Mouse (Mus musculus) hindbrain, postnatal 0 days (tissue): ENCODE results near the gene Dnttip2. TPM values are rescaled to one million over a fixed set of nuclear protein-coding genes. Genes with fewer than 3 reads are reported as not detected.
A peak's percentile ranks its signal among the peaks of the same experiment; 100 is the strongest.

Experiments
- ATAC-seq: fragments of 200-750 bp; cut with Nextera tagmentation; 2 replicates; pipeline ENCODE4 v1.8.0; 2017; ENCODE audit warnings: mild to moderate bottlenecking, moderate TSS enrichment, moderate library complexity
- DNase-seq: peaks from one replicate; pipeline ENCODE4 v3.0.0-alpha.2; 2015; ENCODE audit warnings: low spot score
- H3K27ac ChIP-seq: fragments of 300-500 bp; sonication (generic); 2 replicates; pipeline ENCODE4 v1.5.1; 2014; ENCODE audit warnings: mild to moderate bottlenecking
- H3K27me3 ChIP-seq: fragments of 300-500 bp; sonication (generic); 2 replicates; pipeline ENCODE4 v1.6.1; 2014; ENCODE audit warnings: low read length, mixed read lengths; ENCODE audit not compliant: insufficient read depth
- H3K36me3 ChIP-seq: fragments of 300-500 bp; sonication (generic); 2 replicates; pipeline ENCODE4 v1.6.1; 2014; ENCODE audit warnings: low read length, mixed read lengths; ENCODE audit not compliant: insufficient read depth
- H3K4me1 ChIP-seq: fragments of 300-500 bp; sonication (generic); 2 replicates; pipeline ENCODE4 v1.6.1; 2014; ENCODE audit warnings: antibody characterized with exemption, low read length, mixed read lengths; ENCODE audit not compliant: insufficient read depth
- H3K4me2 ChIP-seq: fragments of 300-500 bp; sonication (generic); 2 replicates; pipeline ENCODE4 v1.6.1; 2014; ENCODE audit warnings: low read depth, mild to moderate bottlenecking, low read length, moderate library complexity, mixed read lengths
- H3K4me3 ChIP-seq: fragments of 300-500 bp; sonication (generic); 2 replicates; pipeline ENCODE4 v1.5.1; 2014; ENCODE audit warnings: low read length
- H3K9ac ChIP-seq: fragments of 300-500 bp; sonication (generic); replicated peaks from 2 replicates; pipeline ENCODE4 v1.6.1; 2014; ENCODE audit warnings: mild to moderate bottlenecking, low read length, moderate library complexity, mixed read lengths
- H3K9me3 ChIP-seq: fragments of 300-500 bp; sonication (generic); 2 replicates; pipeline ENCODE4 v1.6.1; 2016; ENCODE audit warnings: low read length, mixed read lengths
- CTCF ChIP-seq: IDR thresholded peaks from 2 replicates; pipeline ENCODE4 v1.5.1; 2016; ENCODE audit warnings: antibody characterized with exemption, control low read depth, low read depth
- WGBS: fragments of 180-500 bp; shearing (Covaris S2); extraction: QIAGEN DNeasy Blood & Tissue Kit; methylation state at CpG from one replicate; pipeline ENCODE4 v1.1.7; 2014; 5-methylcytosine and 5-hydroxymethylcytosine counted together
- polyA plus RNA-seq: library from polyadenylated mRNA; unstranded; fragments of >200 nt; fragmentation: Nextera tagmentation; extraction: Ambion mirVana; gene quantifications from 2 replicates; pipeline ENCODE4 v1.2.1, GENCODE M21; 2015
- total RNA-seq: library from RNA; depleted of rRNA; stranded (reverse); fragments of >200 nt; gene quantifications from 2 replicates; pipeline ENCODE4 v1.2.3, GENCODE M21; 2014

Gene Dnttip2
- total and polyA plus RNA-seq, 2 experiments from 2014 or later = 9.9 to 43.7 TPM

- Histone ChIP-seq H3K4me2 (no peak overlapping the region), H3K36me3 (no peaks in the 10 kb centered on the region), H3K9ac (no peak overlapping the region), H3K4me1 (no peaks in the 10 kb centered on the region), H3K27me3 (no peaks in the 10 kb centered on the region), H3K4me3 (no peak overlapping the region), H3K27ac (no peak overlapping the region), H3K9me3 (no peaks in the 10 kb centered on the region)
- 83% methylated on average over 10 of the region's 10 CpGs for WGBS
- DNase-seq (no peak), ATAC-seq (no peak)
- TF ChIP-seq CTCF = no peak
These were observed 38.9 kb downstream of the Dnttip2 start for GRCm38 (mm10) chr3:122312936-122313629.

GRCm38 (mm10) chr3:122313936-122314335 is 39.7 kb downstream of the Dnttip2 start:
- H3K9me3 ChIP-seq = no peaks in the 10 kb centered on the region
- no peak for ATAC-seq
- H3K27me3 ChIP-seq = no peaks in the 10 kb centered on the region
- no peak for DNase-seq
- H3K27ac ChIP-seq = no peak overlapping the region
- H3K4me2 ChIP-seq = no peak overlapping the region
- WGBS = 54% methylated on average over 7 of the region's 7 CpGs
- H3K4me1 ChIP-seq = no peaks in the 10 kb centered on the region
- no peaks in the 10 kb centered on the region for H3K36me3 ChIP-seq
- no peak overlapping the region for H3K4me3 ChIP-seq
- no peak overlapping the region for H3K9ac ChIP-seq
- no peak for TF ChIP-seq CTCF

- ATAC-seq = 0 out of 2 replicates have a peak, but pooled peaks have one; percentile 44
These were observed 42.4 kb downstream of the Dnttip2 start for GRCm38 (mm10) chr3:122316621-122317020.

GRCm38 (mm10) chr3:122317339-122317738 is 43.2 kb downstream of the Dnttip2 start:
- no peak for TF ChIP-seq CTCF
- Histone ChIP-seq H3K27ac (no peak overlapping the region), H3K36me3 (no peaks in the 10 kb centered on the region), H3K9me3 (no peaks in the 10 kb centered on the region), H3K4me3 (no peak overlapping the region), H3K4me2 (no peak overlapping the region), H3K27me3 (no peaks in the 10 kb centered on the region), H3K4me1 (no peaks in the 10 kb centered on the region), H3K9ac (no peak overlapping the region)
- WGBS = 89% methylated on average over 6 of the region's 6 CpGs
- ATAC-seq (no peak), DNase-seq (no peak)

More at GRCm38 (mm10) chr3:122316621-122317020, 42.4 kb downstream of the Dnttip2 start:
- Histone ChIP-seq H3K4me3 (no peak overlapping the region), H3K9ac (0 out of 2 replicates have a peak overlapping the region, but pooled peaks have one; percentile 0), H3K4me1 (no peaks in the 10 kb centered on the region), H3K36me3 (no peaks in the 10 kb centered on the region), H3K9me3 (no peaks in the 10 kb centered on the region), H3K4me2 (peak overlapping the region; percentile 30), H3K27me3 (no peaks in the 10 kb centered on the region), H3K27ac (no peak overlapping the region)
- DNase-seq = peak; percentile 27
- TF ChIP-seq CTCF = no peak
- 8% methylated on average over 11 of the region's 11 CpGs for WGBS

GRCm38 (mm10) chr3:122322226-122322625 is 48.0 kb downstream of the Dnttip2 start:
- DNase-seq = no peak
- TF ChIP-seq CTCF = no peak
- H3K27ac ChIP-seq = no peak overlapping the region
- H3K27me3 ChIP-seq = no peaks in the 10 kb centered on the region
- H3K4me2 ChIP-seq = no peak overlapping the region
- H3K9ac ChIP-seq = no peak overlapping the region
- H3K9me3 ChIP-seq = no peaks in the 10 kb centered on the region
- no peak for ATAC-seq
- 75% methylated on average over 9 of the region's 9 CpGs for WGBS
- H3K4me1 ChIP-seq = no peaks in the 10 kb centered on the region
- no peak overlapping the region for H3K4me3 ChIP-seq
- no peaks in the 10 kb centered on the region for H3K36me3 ChIP-seq

GRCm38 (mm10) chr3:122323841-122324240 is 49.7 kb downstream of the Dnttip2 start:
- Histone ChIP-seq H3K4me2 (no peak overlapping the region), H3K9me3 (no peaks in the 10 kb centered on the region), H3K27ac (no peak overlapping the region), H3K9ac (no peak overlapping the region), H3K4me3 (no peak overlapping the region), H3K36me3 (no peaks in the 10 kb centered on the region), H3K27me3 (no peaks in the 10 kb centered on the region), H3K4me1 (no peaks in the 10 kb centered on the region)
- DNase-seq (no peak), ATAC-seq (no peak)
- no peak for TF ChIP-seq CTCF
- 88% methylated on average over 6 of the region's 6 CpGs for WGBS

- no peaks in the 10 kb centered on the region for H3K36me3 ChIP-seq
- no peak overlapping the region for H3K9ac ChIP-seq
- TF ChIP-seq CTCF = no peak
- H3K9me3 ChIP-seq = no peaks in the 10 kb centered on the region
- ATAC-seq (no peak), DNase-seq (no peak)
- 92% methylated on average over 3 of the region's 3 CpGs for WGBS
- no peaks in the 10 kb centered on the region for H3K27me3 ChIP-seq
- H3K27ac ChIP-seq = no peak overlapping the region
- no peak overlapping the region for H3K4me2 ChIP-seq
- H3K4me3 ChIP-seq = no peak overlapping the region
- no peaks in the 10 kb centered on the region for H3K4me1 ChIP-seq
These were observed 50.3 kb downstream of the Dnttip2 start for GRCm38 (mm10) chr3:122324528-122324927.
